Mouse (Mus musculus): ENCODE data around the gene Rbmx.

GRCm38 (mm10) chrX:57408769-57409168 lies 15.9 kb upstream of the Rbmx start, which contains the start of gene Gm364:
- TF ChIP-seq MYOD1 (IDR thresholded peaks at IDR 0.05; ENCODE audit: control insufficient read depth, insufficient read length, low read depth) (no peak), USF1 (IDR thresholded peaks at IDR 0.05; ENCODE audit: low read depth) (no peak), CTCF (IDR thresholded peaks at IDR 0.05; ENCODE audit: control insufficient read depth, insufficient read depth, insufficient read length) (no peak), MAX (IDR thresholded peaks at IDR 0.05) (no peak), FOSL1 (IDR thresholded peaks at IDR 0.05; ENCODE audit: insufficient read depth, low read length, poor library complexity, severe bottlenecking) (no peak)
